Mouse (Mus musculus) kidney, postnatal 14 days (tissue): Measurements from ENCODE around the gene Gm17662.

Experiments
- DNase-seq: peaks from one replicate; pipeline ENCODE4 v3.0.0; 2022; ENCODE audit warnings: mixed read lengths

Gm17662 gene

GRCm38 (mm10) chr4:104888499-104889262 lies 31.6 kb downstream of the Gm17662 start:
- DNase-seq = peak; percentile 14

- DNase-seq = peak; percentile 27
These were observed 34.6 kb downstream of the Gm17662 start for GRCm38 (mm10) chr4:104891708-104892107.

GRCm38 (mm10) chr4:104893588-104893987 lies 36.5 kb downstream of the Gm17662 start:
- no peak for DNase-seq

GRCm38 (mm10) chr4:104894004-104894734 lies 37.0 kb downstream of the Gm17662 start:
- DNase-seq = peak; percentile 59

- DNase-seq = no peak
These were observed 45.7 kb downstream of the Gm17662 start for GRCm38 (mm10) chr4:104902836-104903235.

- DNase-seq = no peak
These were observed 47.9 kb downstream of the Gm17662 start for GRCm38 (mm10) chr4:104905049-104905448.
